Mouse (Mus musculus): ENCODE measurements around the gene Olfr1107. TPM values are rescaled to one million over a fixed set of nuclear protein-coding genes. Genes with fewer than 3 reads are reported as not detected.

The Olfr1107 gene
- total RNA-seq (2021) = not detected
- long read RNA-seq = 0 reads

GRCm38 (mm10) chr2:87075717-87076116, at the start of gene Olfr1107:
Gene Olfr1107, minus strand, starts transcription at chr2:87075817.
- DNase-seq (ENCODE audit: low spot score in 2 of 2) = no peak

GRCm38 (mm10) chr2:87114467-87114866, 38.9 kb upstream of the Olfr1107 start, which contains the start of gene Olfr259:
Gene Olfr259, minus strand, starts transcription at chr2:87114567.
- no peak for DNase-seq (ENCODE audit: low spot score in 2 of 2)

- DNase-seq (ENCODE audit: low spot score in 2 of 2) = no peak
Measured at GRCm38 (mm10) chr2:87095908-87096307, 20.3 kb upstream of the Olfr1107 start, which contains the start of gene Olfr1109. Gene Olfr1109, minus strand, starts transcription at chr2:87096008.

GRCm38 (mm10) chr2:87052173-87052572, 23.4 kb downstream of the Olfr1107 start, which contains the start of gene Olfr1106:
Gene Olfr1106, minus strand, starts transcription at chr2:87052273.
- DNase-seq (ENCODE audit: low spot score in 2 of 2) = no peak

- DNase-seq (ENCODE audit: low spot score in 2 of 2) = no peak
Measured at GRCm38 (mm10) chr2:87036431-87036830, 39.2 kb downstream of the Olfr1107 start, which contains the start of gene Olfr1105. Gene Olfr1105, minus strand, starts transcription at chr2:87036531.

- no peak for DNase-seq (ENCODE audit: low spot score in 2 of 2)
Measured at GRCm38 (mm10) chr2:87026980-87027379, 48.6 kb downstream of the Olfr1107 start, which contains the start of gene Olfr1104. Gene Olfr1104, minus strand, starts transcription at chr2:87027080.

Other genes starting within 250 kb of the Olfr1107 start
- not detected for gene Olfr1095, start 224.1 kb downstream of the Olfr1107 start, total RNA-seq (2021)
- gene Gm13723, start 201.0 kb downstream of the Olfr1107 start, total RNA-seq (2021) = not detected
- not detected for gene Olfr1097, start 183.6 kb downstream of the Olfr1107 start, total RNA-seq (2021)
- not detected for gene Olfr1098, start 151.3 kb downstream of the Olfr1107 start, total RNA-seq (2021)
- not detected for gene Olfr1099, start 115.1 kb downstream of the Olfr1107 start, total RNA-seq (2021)
- gene Olfr1100, start 95.9 kb downstream of the Olfr1107 start, total RNA-seq (2021) = not detected
- not detected for gene Olfr1101, start 84.6 kb downstream of the Olfr1107 start, total RNA-seq (2021)
- gene Olfr1102, start 77.4 kb downstream of the Olfr1107 start, total RNA-seq (2021) = not detected
- gene Olfr1104, start 48.7 kb downstream of the Olfr1107 start, total RNA-seq (2021) = not detected
- not detected for gene Olfr1105, start 39.3 kb downstream of the Olfr1107 start, total RNA-seq (2021)
- not detected for gene Olfr1106, start 23.5 kb downstream of the Olfr1107 start, total RNA-seq (2021)
- not detected for gene Olfr1109, start 20.2 kb upstream of the Olfr1107 start, total RNA-seq (2021)
- not detected for gene Olfr259, start 38.8 kb upstream of the Olfr1107 start, total RNA-seq (2021)
- gene Olfr1110, start 64.5 kb upstream of the Olfr1107 start, total RNA-seq (2021) = not detected
- gene Olfr1111, start 76.8 kb upstream of the Olfr1107 start, total RNA-seq (2021) = not detected
- gene Olfr1112, start 112.0 kb upstream of the Olfr1107 start, total RNA-seq (2021) = not detected
- not detected for gene Olfr1113, start 133.2 kb upstream of the Olfr1107 start, total RNA-seq (2021)
- gene Olfr1115, start 172.2 kb upstream of the Olfr1107 start, total RNA-seq (2021) = not detected
- not detected for gene Olfr1116, start 191.7 kb upstream of the Olfr1107 start, total RNA-seq (2021)
- gene Olfr1118, start 231.8 kb upstream of the Olfr1107 start, total RNA-seq (2021) = not detected